Comparison of ENCODE assay signal across 11 mouse cellular contexts in the genomic region with DNA sequence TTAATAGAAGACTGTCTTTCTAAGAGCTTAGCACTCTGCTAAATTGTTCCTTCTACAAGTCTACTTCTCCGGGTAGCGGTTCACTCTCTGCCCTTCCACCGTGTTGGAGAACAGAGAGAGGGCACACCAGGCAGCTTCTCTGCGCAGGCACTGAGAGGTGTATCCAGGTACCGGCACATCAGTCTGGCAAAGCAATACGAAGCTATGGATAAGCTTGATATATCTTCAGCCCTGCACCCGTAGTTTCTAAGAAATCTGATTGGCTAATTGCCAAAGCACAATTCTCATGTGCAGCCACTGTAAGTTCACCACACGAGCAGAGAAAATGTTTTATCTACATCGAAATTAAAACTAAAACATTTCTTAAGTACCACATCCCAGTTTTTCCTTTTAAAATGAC. TPM values are rescaled to one million over a fixed set of nuclear protein-coding genes. Genes with fewer than 3 reads are reported as not detected.
DNase-seq lines count a peak whose midpoint lies in the region; ATAC-seq and TF ChIP-seq lines count a peak whose summit lies in the region.
"Had no signal": no experiment of that assay in that cellular context is flagged by ENCODE, and none has a peak within 500 bp of the region (broad histone marks: within the 10 kb centered on the region; RNA-seq: fewer than 3 reads in every experiment).

No protein-coding gene starts in this region.

- no peak for TF ChIP-seq CTCF in hindbrain, postnatal 0 days (IDR thresholded peaks at IDR 0.05; ENCODE audit: low read depth)

- DNase-seq in heart, postnatal 25 days (ENCODE audit: low spot score) = no peak
- DNase-seq in embryonic facial prominence, embryonic 14.5 days (ENCODE audit: low spot score) = no peak
- peak; percentile 22 for DNase-seq in hindbrain, postnatal 0 days (ENCODE audit: low spot score)
- peak; percentile 79 for DNase-seq in midbrain, embryonic 11.5 days (ENCODE audit: low spot score, missing footprints)
- DNase-seq in adrenal gland, postnatal 25 days = no peak
- DNase-seq in right cerebral cortex, postnatal 36 days (ENCODE audit: low spot score in 2 of 2) = no peak
- no peak for DNase-seq in testis, postnatal 14 days (ENCODE audit: low spot score)
- DNase-seq: cerebellum, adult 8-10 months; gastrocnemius, postnatal 36 days had no signal

- H3K36me3 ChIP-seq in heart, embryonic 14.5 days (ENCODE audit: control insufficient read depth, insufficient read depth, low read length) = no peaks in the 10 kb centered on the region
- no peaks in the 10 kb centered on the region for H3K36me3 ChIP-seq in embryonic facial prominence, embryonic 14.5 days (ENCODE audit: control insufficient read depth, insufficient read depth, low read length)
- no peaks in the 10 kb centered on the region for H3K36me3 ChIP-seq in hindbrain, postnatal 0 days (ENCODE audit: insufficient read depth, low read length)
- H3K36me3 ChIP-seq in midbrain, embryonic 11.5 days (ENCODE audit: control insufficient read depth, insufficient read depth, low read length) = no peaks in the 10 kb centered on the region

- H3K4me1 ChIP-seq in heart, embryonic 14.5 days (ENCODE audit: control insufficient read depth in 2 of 2, insufficient read depth in 2 of 2, low read length in 2 of 2) = peaks cover 10 to 40% of the 10 kb centered on the region in 2 experiments
- H3K4me1 ChIP-seq in embryonic facial prominence, embryonic 14.5 days (ENCODE audit: control insufficient read depth, insufficient read depth, low read length) = peaks cover 25% of the 10 kb centered on the region
- no peaks in the 10 kb centered on the region for H3K4me1 ChIP-seq in hindbrain, postnatal 0 days (ENCODE audit: insufficient read depth, low read length)
- H3K4me1 ChIP-seq in midbrain, embryonic 11.5 days (ENCODE audit: control insufficient read depth, insufficient read depth, low read length) = peaks cover 8% of the 10 kb centered on the region; the same call in 1 of the 2 replicates

- H3K4me2 ChIP-seq in heart, embryonic 14.5 days (ENCODE audit: low read length) = peak overlapping the region; percentile 82
- peak overlapping the region; percentile 87 for H3K4me2 ChIP-seq in embryonic facial prominence, embryonic 14.5 days (ENCODE audit: low read depth, low read length)
- peak overlapping the region; percentile 73 for H3K4me2 ChIP-seq in hindbrain, postnatal 0 days (ENCODE audit: low read depth, low read length)
- H3K4me2 ChIP-seq in midbrain, embryonic 11.5 days = peak overlapping the region; percentile 71; the same call in 1 of the 2 replicates

- intact Hi-C loops in heart, postnatal 25 days (cut with DNase I) = loop anchor here (5.0 kb wide), 1 partner anchor 41 kb away; no protein-coding TSS in a partner anchor

- H3K4me3 ChIP-seq in heart, embryonic 14.5 days (ENCODE audit: control insufficient read depth in 1 of 2, insufficient read depth in 1 of 2, low read depth in 1 of 2, low read length in 2 of 2) = peak overlapping the region; percentile 24 to 87; a peak in 3 of 4 replicates
- peak overlapping the region; percentile 81 for H3K4me3 ChIP-seq in embryonic facial prominence, embryonic 14.5 days (ENCODE audit: low read depth, low read length)
- no peak overlapping the region; the same call in 1 of the 2 replicates for H3K4me3 ChIP-seq in hindbrain, postnatal 0 days (ENCODE audit: low read length)
- no peak overlapping the region for H3K4me3 ChIP-seq in midbrain, embryonic 11.5 days (ENCODE audit: low read depth, low read length)

- peak overlapping the region; percentile 6; the same call in 1 of the 2 replicates for H3K9ac ChIP-seq in heart, embryonic 14.5 days (ENCODE audit: low read length)
- H3K9ac ChIP-seq in embryonic facial prominence, embryonic 14.5 days (ENCODE audit: low read depth, low read length) = 0 out of 2 replicates have a peak overlapping the region, but pooled peaks have one; percentile 15
- H3K9ac ChIP-seq in hindbrain, postnatal 0 days (replicated peaks; ENCODE audit: low read length) = no peak overlapping the region
- 0 out of 2 replicates have a peak overlapping the region, but pooled peaks have one; percentile 12 for H3K9ac ChIP-seq in midbrain, embryonic 11.5 days (ENCODE audit: low read length)

- no peaks in the 10 kb centered on the region for H3K9me3 ChIP-seq in heart, embryonic 14.5 days (ENCODE audit: control insufficient read depth, low read length)
- H3K9me3 ChIP-seq in embryonic facial prominence, embryonic 14.5 days (ENCODE audit: control insufficient read depth, low read length) = no peaks in the 10 kb centered on the region
- no peaks in the 10 kb centered on the region for H3K9me3 ChIP-seq in hindbrain, postnatal 0 days (ENCODE audit: low read length)
- no peaks in the 10 kb centered on the region for H3K9me3 ChIP-seq in midbrain, embryonic 11.5 days (ENCODE audit: control insufficient read depth, low read length)

- ATAC-seq in heart, embryonic 14.5 days (ENCODE audit: insufficient number of reproducible peaks, insufficient read depth, low FRiP score, low read depth) = no peak
- ATAC-seq in embryonic facial prominence, embryonic 14.5 days (ENCODE audit: low read depth) = no peak
- no peak for ATAC-seq in hindbrain, postnatal 0 days
- ATAC-seq in midbrain, embryonic 11.5 days (ENCODE audit: low FRiP score) = no peak

- 42% methylated on average over 9 of the region's 9 CpGs for WGBS in heart, embryonic 14.5 days
- 47% methylated on average over 9 of the region's 9 CpGs for WGBS in embryonic facial prominence, embryonic 14.5 days
- WGBS in hindbrain, postnatal 0 days = 43% methylated on average over 9 of the region's 9 CpGs
- 77% methylated on average over 9 of the region's 9 CpGs for WGBS in midbrain, embryonic 11.5 days

- H3K27me3 ChIP-seq in heart, embryonic 14.5 days (ENCODE audit: control insufficient read depth, insufficient read depth, low read length) = 0 out of 2 replicates have a peak, but pooled peaks cover 3% of the 10 kb centered on the region
- H3K27me3 ChIP-seq in embryonic facial prominence, embryonic 14.5 days (replicated peaks; ENCODE audit: control insufficient read depth, insufficient read depth, low read length) = no peaks in the 10 kb centered on the region
- no peaks in the 10 kb centered on the region for H3K27me3 ChIP-seq in hindbrain, postnatal 0 days (ENCODE audit: insufficient read depth, low read length)
- H3K27me3 ChIP-seq in midbrain, embryonic 11.5 days (ENCODE audit: control insufficient read depth, insufficient read depth, low read length) = no peaks in the 10 kb centered on the region; the same call in 1 of the 2 replicates

- no peak overlapping the region for H3K27ac ChIP-seq in heart, embryonic 14.5 days (replicated peaks in 1 of 2; ENCODE audit: control insufficient read depth in 1 of 2, insufficient read depth in 1 of 2, low read depth in 2 of 2, low read length in 2 of 2)
- no peak overlapping the region for H3K27ac ChIP-seq in embryonic facial prominence, embryonic 14.5 days (replicated peaks; ENCODE audit: low read depth, low read length)
- no peak overlapping the region for H3K27ac ChIP-seq in hindbrain, postnatal 0 days
- H3K27ac ChIP-seq in midbrain, embryonic 11.5 days (ENCODE audit: low read depth, low read length) = no peak overlapping the region
- H3K27ac ChIP-seq: macrophage had no signal

RNA-seq across cellular contexts. Expression of gene Prkd3, which starts 2.2 kb away (rescaled TPM):
- 27.1 and 28.2 TPM in 2 replicates for polyA plus RNA-seq in heart, embryonic 14.5 days (2014; fragmentation: Nextera tagmentation; extraction: Ambion mirVana)
- 10 to 100 TPM; 16.5 to 19.8 TPM for total RNA-seq in heart, postnatal 25 days (2021)
- polyA plus RNA-seq in embryonic facial prominence, embryonic 14.5 days (2014; fragmentation: Nextera tagmentation; extraction: Ambion mirVana) = 42.3 and 49.2 TPM in 2 replicates
- 24.4 and 27.6 TPM in 2 replicates for total RNA-seq in hindbrain, postnatal 0 days (2014; rRNA removed)
- 9.3 and 10.8 TPM in 2 replicates for polyA plus RNA-seq in hindbrain, postnatal 0 days (2015; fragmentation: Nextera tagmentation; extraction: Ambion mirVana)
- polyA plus RNA-seq in midbrain, embryonic 11.5 days (2014; fragmentation: Nextera tagmentation; extraction: Ambion mirVana) = 48.0 and 48.5 TPM in 2 replicates
- 32.9 and 40.0 TPM in 2 replicates for total RNA-seq in adrenal gland, postnatal 25 days (2021)

RNA-seq across cellular contexts. Expression of gene Qpct, which starts 33.3 kb away (rescaled TPM):
- 34.7 and 41.6 TPM in 2 replicates for polyA plus RNA-seq in heart, embryonic 14.5 days (2014; fragmentation: Nextera tagmentation; extraction: Ambion mirVana)
- total RNA-seq in heart, postnatal 25 days (2021) = 1 to 10 TPM; 5.9 to 7.2 TPM
- 14.0 and 18.1 TPM in 2 replicates for polyA plus RNA-seq in embryonic facial prominence, embryonic 14.5 days (2014; fragmentation: Nextera tagmentation; extraction: Ambion mirVana)
- total RNA-seq in hindbrain, postnatal 0 days (2014; rRNA removed) = 30.8 and 32.2 TPM in 2 replicates
- 37.1 and 37.3 TPM in 2 replicates for polyA plus RNA-seq in hindbrain, postnatal 0 days (2015; fragmentation: Nextera tagmentation; extraction: Ambion mirVana)
- polyA plus RNA-seq in midbrain, embryonic 11.5 days (2014; fragmentation: Nextera tagmentation; extraction: Ambion mirVana) = 8.5 and 10.5 TPM in 2 replicates
- 4.5 and 7.0 TPM in 2 replicates for total RNA-seq in adrenal gland, postnatal 25 days (2021)

Comparison
In these comparisons a context has a peak if more than half of its experiments do, and no peak if none do; other contexts are left out.
1. H3K4me3 ChIP-seq: peak in heart, embryonic 14.5 days (2 of 2) and embryonic facial prominence, embryonic 14.5 days (single experiment); none in hindbrain, postnatal 0 days (single experiment) and midbrain, embryonic 11.5 days (single experiment).
2. DNase-seq: peak in hindbrain, postnatal 0 days (single experiment) and midbrain, embryonic 11.5 days (single experiment); none in heart, postnatal 25 days (single experiment), embryonic facial prominence, embryonic 14.5 days (single experiment), adrenal gland, postnatal 25 days (single experiment), right cerebral cortex, postnatal 36 days (0 of 2) and testis, postnatal 14 days (single experiment).
3. Peak in every context shown above with its lines, with median percentiles within 50 percentile points of each other: H3K4me2 ChIP-seq.